Mouse (Mus musculus) spleen, postnatal 10 days (tissue): ENCODE data around the gene Ecpas.
A peak's percentile ranks its signal among the peaks of the same experiment; 100 is the strongest.

ENCODE experiments used
- DNase-seq, 2 experiments: peaks; one replicate each; pipeline ENCODE4 v3.0.0; 2021 to 2022; ENCODE audit warnings: low spot score in 2 of 2

Ecpas gene

GRCm38 (mm10) chr4:58912629-58913335 lies at the start of gene Ecpas:
Ecpas (minus strand) TSS chr4:58912749.
- peak; percentile 84 to 88 for DNase-seq

GRCm38 (mm10) chr4:58961719-58962118 lies 49.2 kb upstream of the Ecpas start:
- DNase-seq: no peak

- DNase-seq: no peak
Observed at GRCm38 (mm10) chr4:58952630-58953029, 40.1 kb upstream of the Ecpas start.

GRCm38 (mm10) chr4:58948391-58948790 lies 35.8 kb upstream of the Ecpas start:
- DNase-seq: no peak

GRCm38 (mm10) chr4:58944695-58945094 lies 32.1 kb upstream of the Ecpas start:
- DNase-seq: no peak

- DNase-seq: no peak
Observed at GRCm38 (mm10) chr4:58944206-58944553, 31.6 kb upstream of the Ecpas start.

- DNase-seq: peak; percentile 38 to 71
Observed at GRCm38 (mm10) chr4:58943420-58944205, 31.1 kb upstream of the Ecpas start, which contains the start of gene Zkscan16. Zkscan16 (plus strand) TSS chr4:58943628.

GRCm38 (mm10) chr4:58942942-58943341 lies 30.4 kb upstream of the Ecpas start:
- DNase-seq: no peak

GRCm38 (mm10) chr4:58941638-58942037 lies 29.1 kb upstream of the Ecpas start:
- DNase-seq: no peak

- no peak for DNase-seq
Observed at GRCm38 (mm10) chr4:58935846-58936245, 23.3 kb upstream of the Ecpas start.

GRCm38 (mm10) chr4:58934746-58935476 lies 22.4 kb upstream of the Ecpas start:
- DNase-seq: peak in 1 of 2 experiments; percentile 37

- no peak for DNase-seq
Observed at GRCm38 (mm10) chr4:58934308-58934707, 21.8 kb upstream of the Ecpas start.

GRCm38 (mm10) chr4:58932541-58932940 lies 20.0 kb upstream of the Ecpas start:
- no peak for DNase-seq

GRCm38 (mm10) chr4:58927661-58928060 lies 15.1 kb upstream of the Ecpas start:
- peak in 1 of 2 experiments; percentile 24 for DNase-seq

- DNase-seq: peak in 1 of 2 experiments; percentile 4
Observed at GRCm38 (mm10) chr4:58926120-58926519, 13.6 kb upstream of the Ecpas start.

GRCm38 (mm10) chr4:58925664-58926063 lies 13.1 kb upstream of the Ecpas start:
- DNase-seq: peak in 1 of 2 experiments; percentile 9

GRCm38 (mm10) chr4:58923933-58924332 lies 11.4 kb upstream of the Ecpas start:
- no peak for DNase-seq

GRCm38 (mm10) chr4:58915081-58915826 lies 2.7 kb upstream of the Ecpas start:
- no peak for DNase-seq

- no peak for DNase-seq
Observed at GRCm38 (mm10) chr4:58913336-58914026, 932 bp upstream of the Ecpas start.

- DNase-seq: peak; percentile 74 to 84
Observed at GRCm38 (mm10) chr4:58911831-58912628, 519 bp downstream of the Ecpas start.
